Mouse (Mus musculus) heart, adult 2 months (tissue): ENCODE results near the gene Nol9.

Experiments
- CTCF ChIP-seq: fragments of 200-600 bp; IDR thresholded peaks from 2 replicates; pipeline ENCODE4 v1.8.1; 2022; ENCODE audit warnings: antibody characterized with exemption, mild to moderate bottlenecking, moderate library complexity
- POLR2A ChIP-seq: fragments of 200-500 bp; IDR thresholded peaks from 2 replicates; pipeline ENCODE4 v1.6.1; 2011; ENCODE audit warnings: mild to moderate bottlenecking, low read depth, low read length, control low read depth; ENCODE audit not compliant: insufficient read depth

DNA sequence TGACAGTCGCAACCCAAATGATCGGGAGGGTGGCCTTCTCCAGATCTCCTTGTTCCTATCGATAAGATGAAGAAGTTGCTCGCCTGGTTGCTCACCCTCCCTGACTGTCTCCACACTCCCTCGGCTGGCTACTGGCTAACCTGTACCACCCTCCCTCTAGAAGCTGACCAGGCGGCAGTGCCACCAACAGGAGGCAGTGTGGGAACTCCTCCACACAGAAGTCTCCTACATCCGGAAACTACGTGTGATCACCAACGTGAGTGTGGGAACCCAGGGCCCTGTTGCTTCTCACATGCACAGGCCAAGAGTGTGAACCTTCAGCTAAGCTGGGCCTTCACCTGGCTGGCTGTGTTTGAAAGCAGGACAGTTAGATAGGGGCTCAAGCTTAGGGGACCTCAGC is 67.6 kb downstream of the Nol9 start:
- TF ChIP-seq POLR2A = no peak
- TF ChIP-seq CTCF = peak; percentile 16; the same call in 1 of the 2 replicates
